Mouse (Mus musculus) embryonic facial prominence, embryonic 10.5 days (tissue): ENCODE results near the gene Gm21836. TPM values are rescaled to one million over a fixed set of nuclear protein-coding genes. Genes with fewer than 3 reads are reported as not detected.
A peak's percentile ranks its signal among the peaks of the same experiment; 100 is the strongest.
"Not testable (repeated sequence)": the region's sequence is repeated elsewhere in the genome, so short reads cannot be mapped to it uniquely, and the experiment has no call there.

Source experiments
- DNase-seq: peaks from one replicate; pipeline ENCODE4 v3.0.0-alpha.2; 2017; ENCODE audit warnings: low spot score
- H3K27ac ChIP-seq: fragments of 300-500 bp; sonication (generic); replicated peaks from 2 replicates; pipeline ENCODE4 v1.5.1; 2016; ENCODE audit warnings: mild to moderate bottlenecking
- H3K27me3 ChIP-seq: fragments of 300-500 bp; sonication (generic); replicated peaks from 2 replicates; pipeline ENCODE4 v1.6.1; 2016; ENCODE audit warnings: low read depth, mild to moderate bottlenecking; ENCODE audit not compliant: poor library complexity, severe bottlenecking
- H3K36me3 ChIP-seq: fragments of 300-500 bp; sonication (generic); replicated peaks from 2 replicates; pipeline ENCODE4 v1.6.1; 2016; ENCODE audit warnings: mild to moderate bottlenecking, moderate library complexity
- H3K4me1 ChIP-seq: fragments of 300-500 bp; sonication (generic); 2 replicates; pipeline ENCODE4 v1.6.1; 2016
- H3K4me3 ChIP-seq: fragments of 300-500 bp; sonication (generic); 2 replicates; pipeline ENCODE4 v1.5.1; 2016; ENCODE audit warnings: mild to moderate bottlenecking, moderate library complexity
- H3K9me3 ChIP-seq: fragments of 300-500 bp; sonication (generic); 2 replicates; pipeline ENCODE4 v1.6.1; 2016; ENCODE audit warnings: mild to moderate bottlenecking
- WGBS: fragments of 180-500 bp; shearing (Covaris S2); methylation state at CpG from one replicate; pipeline ENCODE4 v1.1.7; 2016; 5-methylcytosine and 5-hydroxymethylcytosine counted together
- polyA plus RNA-seq: library from polyadenylated mRNA; unstranded; fragments of >200 nt; fragmentation: Nextera tagmentation; extraction: Ambion mirVana; gene quantifications from 2 replicates; pipeline ENCODE4 v1.2.1, GENCODE M21; 2016

Gene Gm21836
- polyA plus RNA-seq: not detected in 2 replicates

DNA sequence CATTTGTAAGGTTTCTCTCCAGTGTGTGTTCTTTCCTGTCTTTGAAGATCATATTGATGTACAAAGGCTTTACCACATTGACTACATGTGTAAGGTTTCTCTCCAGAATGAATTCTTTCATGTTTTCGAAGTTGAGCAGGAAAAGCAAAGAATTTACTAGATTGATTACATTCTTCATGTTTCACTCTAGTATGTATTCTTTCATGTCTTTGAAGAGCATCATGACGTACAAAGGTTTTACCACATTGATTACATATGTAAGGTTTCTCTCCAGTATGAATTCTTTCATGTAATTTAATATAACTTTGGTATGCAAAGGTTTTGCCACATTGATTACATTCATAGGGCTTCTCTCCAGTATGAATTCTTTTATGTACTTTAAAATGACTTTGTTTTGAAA lies at the start of gene Gm21836:
Gene Gm21836 (minus strand): TSS at position 101 of the 400 bp plus-strand sequence.
- not testable (repeated sequence) for H3K4me3 ChIP-seq, H3K27me3 ChIP-seq, H3K4me1 ChIP-seq, DNase-seq, H3K27ac ChIP-seq, H3K36me3 ChIP-seq
- H3K9me3 ChIP-seq: peaks cover 26% of the 10 kb centered on the region
- WGBS: 81% methylated on average over 2 of the region's 2 CpGs

DNA sequence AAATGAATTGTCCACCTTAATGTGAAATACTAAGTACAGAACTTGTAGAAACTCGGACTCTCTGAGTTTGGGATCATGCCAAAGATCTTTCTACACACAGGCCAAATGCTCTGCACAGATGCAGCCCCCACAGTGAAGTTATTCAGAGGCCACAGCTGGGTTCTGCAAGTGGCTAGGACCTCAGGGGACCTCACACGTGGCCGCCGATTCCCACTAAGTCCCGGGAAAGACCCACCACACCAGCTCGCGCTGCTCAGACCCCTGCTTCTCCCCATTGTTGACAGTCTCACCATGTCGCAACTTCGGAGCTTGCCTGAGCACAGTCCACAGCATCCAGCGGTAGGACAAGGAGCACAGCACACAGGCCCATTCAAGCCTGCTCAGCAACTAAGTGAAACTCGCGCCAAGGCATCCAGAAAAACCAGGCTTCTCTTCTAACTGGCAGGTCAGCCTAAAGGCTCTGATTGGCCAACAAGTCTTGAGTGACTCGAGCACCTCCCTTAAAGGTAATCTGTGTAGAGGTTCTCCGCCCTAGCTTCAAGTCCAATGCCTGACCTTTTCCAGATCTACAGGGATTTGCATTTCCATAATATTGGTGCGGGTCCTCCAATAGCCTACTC lies 13.1 kb downstream of the Gm21836 start:
- Histone ChIP-seq H3K9me3 (peaks cover 12% of the 10 kb centered on the region; the same call in 1 of the 2 replicates), H3K36me3 (peaks cover 14% of the 10 kb centered on the region)
- not testable (repeated sequence) for DNase-seq, H3K27me3 ChIP-seq, H3K4me1 ChIP-seq, H3K27ac ChIP-seq, H3K4me3 ChIP-seq
- WGBS: 61% methylated on average over 13 of the region's 15 CpGs

DNA sequence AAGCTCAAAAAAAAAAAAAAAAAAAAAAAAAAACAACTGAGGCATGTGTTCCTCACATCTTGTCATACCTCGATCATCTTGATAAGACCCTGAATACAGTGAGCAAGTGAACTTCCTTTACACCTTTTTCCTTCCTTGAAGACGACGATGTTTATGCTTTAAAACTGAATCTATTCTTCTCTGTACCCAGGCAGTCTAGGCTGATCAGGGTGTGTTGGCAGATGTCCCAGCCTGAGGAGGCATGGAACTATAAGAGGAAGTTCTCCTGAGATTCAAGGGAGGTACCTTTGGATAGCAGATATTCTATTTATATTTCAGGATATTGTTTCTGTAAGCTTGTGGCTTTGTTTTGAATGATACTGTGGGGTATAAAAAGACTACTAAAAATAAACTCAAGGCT lies 15.5 kb downstream of the Gm21836 start:
- WGBS: 84% methylated on average over 3 of the region's 3 CpGs

DNA sequence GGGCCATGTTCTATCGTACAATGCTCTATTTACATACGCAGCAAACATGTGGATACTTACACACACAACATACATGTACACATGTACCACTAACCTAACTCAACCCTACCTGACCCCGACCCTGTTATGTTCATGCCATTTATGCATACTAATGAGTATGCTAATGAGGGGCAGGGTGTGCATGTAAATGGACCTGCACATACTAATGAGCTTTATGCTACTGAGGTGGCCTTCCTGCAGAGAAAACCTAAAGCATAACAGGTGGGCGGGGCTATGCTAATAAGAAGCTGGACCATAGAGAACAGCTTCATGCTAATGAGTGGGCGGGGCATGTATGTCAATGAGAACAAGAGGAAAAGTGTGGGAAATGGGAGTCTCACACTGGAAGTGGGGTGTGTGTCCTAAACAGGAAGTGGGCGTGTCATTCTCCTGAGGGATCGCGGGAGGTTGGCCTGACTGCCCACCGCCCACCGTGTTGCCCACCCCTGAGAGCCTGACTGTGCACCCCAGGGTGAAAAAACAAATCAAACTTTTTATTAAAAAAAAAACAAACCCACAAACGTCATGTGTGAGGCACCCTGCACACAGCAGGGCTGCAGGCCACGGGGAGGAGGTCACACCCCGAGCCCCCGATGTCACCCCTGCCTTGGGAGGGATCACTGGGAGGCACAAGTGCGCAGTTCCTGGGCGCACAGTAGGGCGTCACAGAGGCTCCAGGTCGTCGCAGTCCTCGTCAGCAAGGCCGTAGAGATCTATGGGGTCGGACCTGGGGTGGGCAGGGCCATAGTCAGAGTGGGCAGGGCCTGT lies 17.3 kb downstream of the Gm21836 start, which contains the start of gene Ppp2r3d:
Gene Ppp2r3d (minus strand): TSS at position 803 of the 807 bp plus-strand sequence.
- Histone ChIP-seq H3K27me3 (no peaks in the 10 kb centered on the region), H3K4me3 (no peak within 1 kb of the TSS), H3K4me1 (no peaks in the 10 kb centered on the region), H3K27ac (no peak within 1 kb of the TSS), H3K36me3 (peaks cover 17% of the 10 kb centered on the region), H3K9me3 (peaks cover 12% of the 10 kb centered on the region; the same call in 1 of the 2 replicates)
- WGBS: 97% methylated on average over 22 of the region's 22 CpGs
- DNase-seq: no peak

More for the DNA sequence above, 15.5 kb downstream of the Gm21836 start:
- Histone ChIP-seq H3K36me3 (peaks cover 17% of the 10 kb centered on the region), H3K9me3 (peaks cover 12% of the 10 kb centered on the region; the same call in 1 of the 2 replicates), H3K27ac (no peak overlapping the region), H3K4me3 (no peak overlapping the region), H3K27me3 (no peaks in the 10 kb centered on the region), H3K4me1 (no peaks in the 10 kb centered on the region)
- DNase-seq: no peak

DNA sequence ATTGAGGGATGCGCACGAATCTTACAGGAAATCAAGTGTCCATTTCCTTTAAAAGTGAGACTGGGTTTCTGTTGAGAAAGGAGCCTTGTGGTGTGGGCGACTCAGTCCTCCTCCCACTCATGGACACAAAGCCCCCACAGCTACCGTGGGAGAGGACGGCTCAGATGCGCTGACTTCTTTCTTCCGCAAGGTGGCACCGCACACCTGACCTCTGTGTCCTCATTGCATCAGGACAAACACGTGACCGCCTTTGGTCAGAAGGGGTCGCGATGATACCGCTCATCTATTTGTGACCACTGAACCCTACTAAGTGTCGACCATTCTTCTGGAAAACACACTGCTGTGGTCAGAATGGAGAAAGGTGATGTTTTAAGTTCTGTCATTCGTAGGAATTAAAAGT lies 17.9 kb downstream of the Gm21836 start:
- H3K27ac ChIP-seq: no peak overlapping the region
- no peak overlapping the region for H3K4me3 ChIP-seq
- no peaks in the 10 kb centered on the region for H3K4me1 ChIP-seq
- no peaks in the 10 kb centered on the region for H3K27me3 ChIP-seq
- no peak for DNase-seq
- H3K36me3 ChIP-seq: peaks cover 17% of the 10 kb centered on the region
- peaks cover 12% of the 10 kb centered on the region; the same call in 1 of the 2 replicates for H3K9me3 ChIP-seq
- WGBS: 86% methylated on average over 15 of the region's 15 CpGs

DNA sequence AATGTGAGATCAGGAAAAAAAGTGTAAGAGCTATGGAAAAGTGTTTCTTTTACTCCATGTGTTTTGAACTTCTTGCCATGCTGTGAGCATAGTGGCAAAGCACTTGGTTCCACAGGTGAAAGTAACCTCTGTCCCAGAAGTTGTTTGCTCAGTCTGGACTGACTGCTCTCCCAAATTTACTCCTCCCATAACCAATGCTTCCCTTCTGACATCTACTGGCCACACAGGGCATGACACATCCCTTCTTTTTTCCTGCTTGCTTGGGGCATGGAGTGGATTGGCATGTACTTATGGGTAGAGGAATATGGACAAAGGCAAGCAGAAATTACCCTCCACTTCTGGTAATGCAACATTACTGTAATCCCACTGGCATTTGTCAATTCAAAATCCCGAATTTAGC lies 37.0 kb downstream of the Gm21836 start:
- no peaks in the 10 kb centered on the region for H3K9me3 ChIP-seq
- no peaks in the 10 kb centered on the region for H3K36me3 ChIP-seq
- 8% methylated on average over 1 of the region's 1 CpGs for WGBS
- H3K27me3 ChIP-seq: no peaks in the 10 kb centered on the region
- peak; percentile 36 for DNase-seq
- no peak overlapping the region for H3K4me3 ChIP-seq
- no peak overlapping the region for H3K27ac ChIP-seq
- H3K4me1 ChIP-seq: no peaks in the 10 kb centered on the region

Other genes starting within 250 kb of the Gm21836 start
- gene 2010315B03Rik, start 181.1 kb downstream of the Gm21836 start, polyA plus RNA-seq: 6.9 and 8.5 TPM in 2 replicates
- 118 and 122 TPM in 2 replicates for gene Ppp2r3d, start 16.9 kb downstream of the Gm21836 start, polyA plus RNA-seq